Mouse (Mus musculus) heart, adult 2 months (tissue): ENCODE results near the gene Commd9.

Source experiments
- CTCF ChIP-seq: fragments of 200-600 bp; IDR thresholded peaks from 2 replicates; pipeline ENCODE4 v1.8.1; 2022; ENCODE audit warnings: antibody characterized with exemption, mild to moderate bottlenecking, moderate library complexity
- EP300 ChIP-seq: fragments of 200-500 bp; IDR thresholded peaks from 2 replicates; pipeline ENCODE4 v1.6.1; 2011; ENCODE audit warnings: low read depth, low read length, control low read depth; ENCODE audit not compliant: insufficient read depth
- POLR2A ChIP-seq: fragments of 200-500 bp; IDR thresholded peaks from 2 replicates; pipeline ENCODE4 v1.6.1; 2011; ENCODE audit warnings: mild to moderate bottlenecking, low read depth, low read length, control low read depth; ENCODE audit not compliant: insufficient read depth

DNA sequence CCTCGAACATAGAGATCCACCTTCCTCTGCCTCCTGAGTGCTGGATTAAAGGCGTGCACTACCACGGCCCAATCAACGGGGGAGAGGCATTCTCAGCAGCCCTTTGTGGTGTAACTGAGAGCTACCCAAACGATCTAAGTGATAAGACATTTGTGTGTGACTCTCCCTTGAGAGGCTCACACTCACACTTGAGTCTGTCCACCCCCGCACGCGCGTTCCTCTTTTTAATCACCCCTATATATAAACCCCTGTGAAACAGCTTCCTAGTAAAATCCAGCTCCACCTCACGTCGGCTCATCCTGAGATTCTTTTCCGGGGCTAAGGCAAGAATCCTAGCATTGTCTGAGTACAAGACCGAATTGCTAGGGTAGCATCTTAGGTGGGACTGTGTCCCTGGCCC, 22.7 kb downstream of the Commd9 start:
- TF ChIP-seq CTCF: no peak
- TF ChIP-seq POLR2A: no peak
- no peak for TF ChIP-seq EP300
